Mouse (Mus musculus) olfactory bulb, adult 2 months (tissue): Measurements from ENCODE around the gene Polr3b.

ENCODE experiments used
- CTCF ChIP-seq: fragments of 200-500 bp; IDR thresholded peaks from 2 replicates; pipeline ENCODE4 v1.5.1; 2012; ENCODE audit warnings: low read depth, mild to moderate bottlenecking, low read length, moderate library complexity; ENCODE audit not compliant: insufficient read depth
- POLR2A ChIP-seq: fragments of 200-500 bp; IDR thresholded peaks from 2 replicates; pipeline ENCODE4 v1.6.1; 2012; ENCODE audit warnings: mild to moderate bottlenecking, low read depth, low read length, moderate library complexity; ENCODE audit not compliant: insufficient read depth

GRCm38 (mm10) chr10:84686122-84686497, 64.0 kb downstream of the Polr3b start:
- TF ChIP-seq CTCF (no peak), POLR2A (no peak)
